Mouse (Mus musculus): ENCODE results near the gene A530016L24Rik. TPM values are rescaled to one million over a fixed set of nuclear protein-coding genes. Genes with fewer than 3 reads are reported as not detected.

A530016L24Rik gene
- total and polyA plus RNA-seq, 3 experiments: 34.7 to 52.9 (median 38.6) TPM

DNA sequence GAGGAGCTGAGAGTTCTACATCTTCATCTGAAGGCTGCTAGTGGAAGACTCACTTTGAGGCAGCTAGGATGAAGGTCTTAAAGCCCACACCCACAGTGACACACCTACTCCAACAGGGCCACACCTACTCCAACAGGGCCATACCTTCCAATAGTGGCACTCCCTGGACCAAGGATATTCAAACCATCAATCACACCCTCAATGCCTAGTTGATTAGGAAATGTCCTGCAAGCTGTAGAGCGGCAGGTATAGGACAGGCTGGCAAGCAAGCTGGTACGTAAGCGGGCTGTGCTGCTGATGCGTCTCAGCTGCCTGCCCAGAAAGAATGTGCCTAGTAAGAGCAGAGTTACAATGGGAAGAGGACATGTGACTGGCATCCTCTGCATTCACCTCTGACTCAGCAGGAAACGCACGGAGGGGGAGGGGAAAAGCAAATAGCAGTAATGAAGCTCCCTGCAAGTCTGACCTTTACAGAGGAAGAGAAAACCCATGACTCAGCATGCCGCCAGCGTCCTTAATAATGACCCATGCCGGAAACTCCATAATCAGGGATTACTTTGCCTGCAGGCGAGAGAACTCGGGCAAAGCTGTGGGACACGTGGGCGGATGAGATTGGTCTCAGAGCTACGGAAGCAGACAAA is 27.6 kb downstream of the A530016L24Rik start, which contains the start of gene Tmem179:
TSS of gene Tmem179 (minus strand) at position 51 of the 641 bp plus-strand sequence.
- DNase-seq: peak; percentile 48 to 61
- TF ChIP-seq EP300 (IDR thresholded peaks at IDR 0.05; ENCODE audit: insufficient read depth, low read depth, low read length) (0 out of 2 replicates have a peak, but pooled peaks have one; percentile 31), CTCF (IDR thresholded peaks at IDR 0.05) (no peak), POLR2A (IDR thresholded peaks at IDR 0.05; ENCODE audit: insufficient read depth, low read depth, low read length) (no peak)
- WGBS: 11% methylated on average over 14 of the region's 14 CpGs
- intact Hi-C loops (cut with DNase I): loop anchor here (2.0 kb wide), 1 partner anchor 26 kb away; no protein-coding TSS in a partner anchor
- Histone ChIP-seq H3K36me3 (ENCODE audit: control insufficient read depth, insufficient read depth, low read length) (no peaks in the 10 kb centered on the region), H3K27me3 (ENCODE audit: control insufficient read depth, insufficient read depth, low read length) (no peaks in the 10 kb centered on the region), H3K27ac (no peak within 1 kb of the TSS), H3K4me1 (ENCODE audit: control insufficient read depth, insufficient read depth, low read length) (peaks cover 11% of the 10 kb centered on the region), H3K9ac (ENCODE audit: low read depth, low read length) (no peak within 1 kb of the TSS), H3K79me2 (replicated peaks; ENCODE audit: control insufficient read depth, insufficient read depth, low read length) (no peaks in the 10 kb centered on the region), H3K4me3 (no peak within 1 kb of the TSS)

DNA sequence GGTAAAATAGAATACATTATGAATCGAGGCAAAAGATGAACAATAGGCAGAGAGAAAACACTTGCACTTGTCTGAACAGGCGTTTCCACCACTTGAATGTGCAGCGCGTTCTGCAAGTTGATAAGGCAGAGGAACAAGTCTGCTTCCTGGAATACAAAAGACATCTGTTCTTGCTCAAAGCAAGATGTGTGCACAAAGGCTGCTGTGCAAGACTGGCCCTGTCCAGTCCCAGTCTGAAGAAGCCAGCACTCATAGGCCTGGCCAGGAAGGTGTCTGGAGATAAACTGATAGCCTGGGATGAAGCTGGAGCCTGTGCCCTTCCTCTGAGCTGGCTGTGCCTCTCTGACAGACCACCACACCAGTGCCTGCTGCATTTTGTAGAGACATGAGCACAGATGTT is 28.9 kb downstream of the A530016L24Rik start:
- no peak overlapping the region for H3K27ac ChIP-seq
- peaks cover 11% of the 10 kb centered on the region for H3K4me1 ChIP-seq (ENCODE audit: control insufficient read depth, insufficient read depth, low read length)
- no peak overlapping the region for H3K4me3 ChIP-seq
- no peak overlapping the region for H3K9ac ChIP-seq (ENCODE audit: low read depth, low read length)
- H3K27me3 ChIP-seq (ENCODE audit: control insufficient read depth, insufficient read depth, low read length): no peaks in the 10 kb centered on the region
- WGBS: 9% methylated on average over 4 of the region's 4 CpGs
- intact Hi-C loops (cut with DNase I): no loop called here
- TF ChIP-seq EP300 (IDR thresholded peaks at IDR 0.05; ENCODE audit: insufficient read depth, low read depth, low read length) (peak; percentile 88), POLR2A (IDR thresholded peaks at IDR 0.05; ENCODE audit: insufficient read depth, low read depth, low read length) (peak; percentile 38; the same call in 1 of the 2 replicates), CTCF (IDR thresholded peaks at IDR 0.05) (no peak)
- peak in 1 of 2 experiments; percentile 24 for DNase-seq
- H3K79me2 ChIP-seq (replicated peaks; ENCODE audit: control insufficient read depth, insufficient read depth, low read length): no peaks in the 10 kb centered on the region
- no peaks in the 10 kb centered on the region for H3K36me3 ChIP-seq (ENCODE audit: control insufficient read depth, insufficient read depth, low read length)

DNA sequence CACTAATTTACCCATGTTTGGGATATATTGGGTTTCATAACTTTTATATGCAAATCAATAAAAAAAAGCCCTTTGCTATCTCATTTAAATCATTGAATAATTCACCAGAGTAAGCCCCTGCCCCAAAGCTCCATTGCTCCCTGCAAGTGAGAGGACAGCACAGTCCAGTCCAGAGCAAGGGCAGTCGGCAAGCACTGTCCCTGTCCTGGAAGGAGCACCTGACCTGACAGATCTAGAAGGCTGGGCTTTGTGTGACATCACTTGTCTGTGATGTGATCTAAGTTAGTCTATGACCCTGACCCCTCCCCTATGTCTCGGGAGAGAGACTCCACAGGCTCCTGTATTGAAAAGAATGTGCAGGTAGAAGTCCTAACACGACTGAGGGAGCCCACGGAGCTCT is 44.5 kb downstream of the A530016L24Rik start:
- H3K27ac ChIP-seq: no peak overlapping the region
- H3K36me3 ChIP-seq (ENCODE audit: control insufficient read depth, insufficient read depth, low read length): no peaks in the 10 kb centered on the region
- intact Hi-C loops (cut with DNase I): no loop called here
- no peaks in the 10 kb centered on the region for H3K4me1 ChIP-seq (ENCODE audit: control insufficient read depth, insufficient read depth, low read length)
- H3K4me3 ChIP-seq: no peak overlapping the region
- H3K27me3 ChIP-seq (ENCODE audit: control insufficient read depth, insufficient read depth, low read length): no peaks in the 10 kb centered on the region
- no peak overlapping the region for H3K9ac ChIP-seq (ENCODE audit: low read depth, low read length)
- WGBS: 78% methylated on average over 4 of the region's 4 CpGs
- H3K79me2 ChIP-seq (replicated peaks; ENCODE audit: control insufficient read depth, insufficient read depth, low read length): no peaks in the 10 kb centered on the region
- TF ChIP-seq CTCF (IDR thresholded peaks at IDR 0.05): no peak
- TF ChIP-seq EP300 (IDR thresholded peaks at IDR 0.05; ENCODE audit: insufficient read depth, low read depth, low read length): no peak
- TF ChIP-seq POLR2A (IDR thresholded peaks at IDR 0.05; ENCODE audit: insufficient read depth, low read depth, low read length): no peak
- DNase-seq: no peak

DNA sequence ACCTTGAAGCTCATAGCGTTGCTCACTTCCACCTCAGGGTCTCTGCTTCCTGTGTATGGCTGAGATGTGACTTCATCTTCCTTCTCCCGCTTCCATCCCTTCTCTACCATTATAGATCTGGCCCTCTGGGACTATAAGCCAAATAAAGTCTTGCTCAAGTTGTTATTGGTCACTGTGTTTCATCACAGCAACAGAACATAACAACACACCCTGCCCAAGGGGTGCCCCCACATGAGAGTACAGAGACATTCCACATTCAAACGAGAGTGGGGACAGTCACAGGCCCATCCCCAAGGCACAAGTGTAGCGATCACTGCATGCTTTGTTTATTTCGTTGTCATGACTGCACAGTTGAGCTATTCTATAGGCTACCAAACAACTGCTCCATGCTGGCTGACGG is 48.0 kb downstream of the A530016L24Rik start:
- no peak for TF ChIP-seq EP300 (IDR thresholded peaks at IDR 0.05; ENCODE audit: insufficient read depth, low read depth, low read length)
- TF ChIP-seq CTCF (IDR thresholded peaks at IDR 0.05): no peak
- no peak for TF ChIP-seq POLR2A (IDR thresholded peaks at IDR 0.05; ENCODE audit: insufficient read depth, low read depth, low read length)
- no peak for DNase-seq
- Histone ChIP-seq H3K79me2 (replicated peaks; ENCODE audit: control insufficient read depth, insufficient read depth, low read length) (no peaks in the 10 kb centered on the region), H3K4me1 (ENCODE audit: control insufficient read depth, insufficient read depth, low read length) (no peaks in the 10 kb centered on the region), H3K27me3 (ENCODE audit: control insufficient read depth, insufficient read depth, low read length) (no peaks in the 10 kb centered on the region), H3K9ac (ENCODE audit: low read depth, low read length) (no peak overlapping the region), H3K4me3 (no peak overlapping the region), H3K36me3 (ENCODE audit: control insufficient read depth, insufficient read depth, low read length) (no peaks in the 10 kb centered on the region), H3K27ac (no peak overlapping the region)
- intact Hi-C loops (cut with DNase I): no loop called here
- WGBS: 71% methylated on average over 6 of the region's 6 CpGs

DNA sequence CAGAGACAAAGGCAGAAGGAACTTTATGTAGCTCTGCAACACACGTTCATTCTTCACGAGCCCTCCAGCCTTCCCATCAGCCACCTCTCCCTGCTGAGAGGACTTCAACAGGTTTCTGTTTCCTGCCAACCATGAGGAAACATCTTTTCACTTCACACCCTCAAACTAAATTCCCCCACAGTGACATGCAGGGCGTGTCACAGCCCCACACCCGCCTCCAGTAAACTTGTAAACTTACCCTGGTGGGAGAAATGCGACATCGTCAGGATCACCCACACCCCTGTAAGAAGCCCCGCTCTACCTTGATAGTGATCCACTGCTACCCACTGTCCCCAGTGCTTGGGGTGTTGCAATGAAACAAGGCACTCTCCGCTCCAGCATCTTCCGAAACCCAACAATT is 49.1 kb downstream of the A530016L24Rik start:
- no peak overlapping the region for H3K4me3 ChIP-seq
- H3K27ac ChIP-seq: no peak overlapping the region
- TF ChIP-seq EP300 (IDR thresholded peaks at IDR 0.05; ENCODE audit: insufficient read depth, low read depth, low read length) (no peak), POLR2A (IDR thresholded peaks at IDR 0.05; ENCODE audit: insufficient read depth, low read depth, low read length) (no peak), CTCF (IDR thresholded peaks at IDR 0.05) (no peak)
- intact Hi-C loops (cut with DNase I): no loop called here
- WGBS: 75% methylated on average over 9 of the region's 9 CpGs
- DNase-seq: no peak
- H3K27me3 ChIP-seq (ENCODE audit: control insufficient read depth, insufficient read depth, low read length): no peaks in the 10 kb centered on the region
- no peaks in the 10 kb centered on the region for H3K79me2 ChIP-seq (replicated peaks; ENCODE audit: control insufficient read depth, insufficient read depth, low read length)
- H3K9ac ChIP-seq (ENCODE audit: low read depth, low read length): no peak overlapping the region
- H3K4me1 ChIP-seq (ENCODE audit: control insufficient read depth, insufficient read depth, low read length): peaks cover 2% of the 10 kb centered on the region
- no peaks in the 10 kb centered on the region for H3K36me3 ChIP-seq (ENCODE audit: control insufficient read depth, insufficient read depth, low read length)

DNA sequence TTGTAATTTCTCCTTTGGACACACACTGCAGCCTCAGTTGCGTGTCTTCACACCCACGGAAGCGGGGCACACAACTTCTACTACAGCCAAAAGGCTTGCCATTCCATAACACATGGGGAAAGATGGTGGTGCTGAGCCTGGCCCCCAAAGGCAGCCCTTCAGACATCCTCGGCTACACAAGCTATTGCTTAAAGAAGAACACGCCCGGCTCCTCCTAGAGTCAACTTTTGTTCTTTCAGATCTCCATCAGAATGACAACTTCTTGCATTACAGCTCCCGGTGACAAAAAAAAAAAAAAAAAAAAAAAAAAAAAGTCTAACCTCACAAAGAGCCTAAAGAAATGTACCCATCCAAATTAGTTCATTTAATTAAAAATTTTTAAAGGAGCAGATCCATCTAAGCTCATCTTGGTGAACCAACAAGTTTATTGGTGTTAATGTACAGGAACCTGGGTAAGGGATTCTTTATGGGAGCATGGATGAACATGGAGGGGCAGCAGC is 50.3 kb downstream of the A530016L24Rik start:
- WGBS: 88% methylated on average over 7 of the region's 7 CpGs

More for the DNA sequence above, 50.3 kb downstream of the A530016L24Rik start:
- Histone ChIP-seq H3K79me2 (replicated peaks; ENCODE audit: control insufficient read depth, insufficient read depth, low read length) (no peaks in the 10 kb centered on the region), H3K9ac (ENCODE audit: low read depth, low read length) (no peak overlapping the region), H3K4me1 (ENCODE audit: control insufficient read depth, insufficient read depth, low read length) (peaks cover 2% of the 10 kb centered on the region), H3K27ac (no peak overlapping the region), H3K36me3 (ENCODE audit: control insufficient read depth, insufficient read depth, low read length) (no peaks in the 10 kb centered on the region), H3K4me3 (no peak overlapping the region), H3K27me3 (ENCODE audit: control insufficient read depth, insufficient read depth, low read length) (no peaks in the 10 kb centered on the region)
- DNase-seq: no peak
- intact Hi-C loops (cut with DNase I): no loop called here
- TF ChIP-seq CTCF (IDR thresholded peaks at IDR 0.05) (no peak), EP300 (IDR thresholded peaks at IDR 0.05; ENCODE audit: insufficient read depth, low read depth, low read length) (no peak), POLR2A (IDR thresholded peaks at IDR 0.05; ENCODE audit: insufficient read depth, low read depth, low read length) (no peak)

Data from heart, adult 2 months (tissue).